Mouse (Mus musculus): ENCODE results near the gene Frmd5.
"Not testable (repeated sequence)": the region's sequence is repeated elsewhere in the genome, so short reads cannot be mapped to it uniquely, and the experiment has no call there.

Frmd5 gene

DNA sequence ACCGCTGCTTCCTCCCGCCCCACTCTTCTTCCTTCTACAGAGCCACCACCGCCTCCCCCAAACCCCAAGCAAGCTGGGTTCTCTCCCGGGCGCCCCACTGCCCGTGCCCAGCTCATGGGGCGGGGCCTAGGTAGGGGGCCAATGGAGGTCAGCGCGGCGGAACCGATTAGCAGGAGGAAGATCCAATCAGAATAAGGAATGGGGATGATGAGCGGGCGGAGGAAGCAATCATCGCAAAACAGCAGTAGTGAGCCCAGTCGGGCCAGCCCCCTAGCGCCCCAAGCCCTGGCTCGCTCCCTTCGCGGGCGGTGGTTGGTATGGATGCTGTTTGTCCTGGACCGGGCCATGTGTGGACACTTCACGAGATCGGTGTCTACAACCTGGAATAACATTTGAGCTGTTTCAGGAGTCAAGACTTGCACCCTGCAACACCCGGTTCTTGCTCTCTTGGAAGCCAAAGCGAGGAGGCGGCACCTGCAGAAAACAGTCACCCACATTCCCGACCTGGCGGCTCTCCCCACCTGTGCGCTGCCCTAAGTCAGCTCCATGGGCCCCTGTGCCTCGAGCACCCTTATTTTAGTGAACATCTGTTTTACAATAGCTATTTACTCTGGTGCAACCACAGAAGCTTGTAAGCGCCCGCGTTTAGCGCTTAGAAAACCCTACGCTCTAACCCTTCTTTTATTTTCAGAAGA, at the start of gene Frmd5:
Frmd5 (minus strand) TSS at position 129 of the 695 bp plus-strand sequence.
- DNase-seq = peak; percentile 70 to 78

DNA sequence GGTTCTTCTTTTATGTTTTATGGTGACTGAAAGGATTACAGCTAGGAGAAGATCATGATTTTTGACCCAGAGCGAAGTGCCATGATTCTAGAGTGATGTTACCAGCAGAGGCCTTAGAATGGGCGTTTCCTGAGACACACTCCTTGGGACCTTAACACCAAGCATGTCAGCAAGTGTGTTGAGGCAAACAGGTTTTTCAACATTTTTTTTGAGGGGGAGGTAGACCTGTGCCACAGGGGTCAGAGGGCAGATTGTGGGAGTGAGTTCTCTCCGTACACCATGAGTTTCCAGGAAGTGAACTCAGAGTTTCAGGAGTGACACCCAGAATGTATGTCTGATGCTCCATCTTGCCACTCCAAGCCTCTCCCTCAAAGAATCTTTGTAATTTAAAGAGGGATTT, 47.1 kb upstream of the Frmd5 start:
- no peak for DNase-seq

DNA sequence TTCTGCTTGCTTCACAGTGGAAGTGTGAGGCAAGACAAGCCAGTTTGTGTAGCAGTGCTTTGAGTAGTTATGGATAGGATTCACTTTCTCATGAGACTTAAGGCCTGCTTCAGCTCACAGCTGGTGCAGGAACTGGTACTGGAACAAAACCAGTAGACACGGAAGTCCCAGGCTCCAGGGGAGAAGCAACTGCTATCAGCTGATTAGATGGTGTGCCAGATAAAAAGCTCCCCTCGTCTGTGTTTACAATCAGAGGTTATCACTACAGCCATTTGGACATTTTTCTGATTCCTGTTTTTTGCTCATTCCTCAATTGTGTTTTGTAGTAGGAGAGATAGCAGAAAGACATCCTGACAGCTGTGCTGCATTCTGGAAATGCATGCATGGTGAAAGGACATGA, 45.2 kb upstream of the Frmd5 start:
- no peak for DNase-seq

GRCm38 (mm10) chr2:121846050-121846449, 39.2 kb upstream of the Frmd5 start:
- DNase-seq = no peak

DNA sequence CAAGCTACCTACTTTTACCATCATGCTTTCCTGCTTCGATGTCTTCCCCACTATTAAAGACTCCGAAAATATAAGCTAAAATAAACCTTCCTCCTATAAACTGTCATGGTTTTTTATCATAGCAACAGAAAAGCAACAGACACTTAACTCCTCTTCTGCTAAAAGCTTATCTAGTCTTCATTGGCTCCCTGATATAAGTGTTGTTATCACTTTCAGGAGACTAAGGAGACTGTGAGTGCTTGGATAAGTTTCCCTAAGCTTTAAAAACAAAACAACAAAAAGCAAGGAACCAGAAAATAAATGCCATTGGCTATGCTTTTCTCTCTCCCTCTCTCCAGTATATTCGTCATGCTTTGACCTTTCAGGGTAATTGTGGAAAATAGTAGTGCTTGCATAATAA, 35.4 kb upstream of the Frmd5 start:
- DNase-seq = no peak

GRCm38 (mm10) chr2:121841453-121841852, 34.6 kb upstream of the Frmd5 start:
- no peak for DNase-seq

DNA sequence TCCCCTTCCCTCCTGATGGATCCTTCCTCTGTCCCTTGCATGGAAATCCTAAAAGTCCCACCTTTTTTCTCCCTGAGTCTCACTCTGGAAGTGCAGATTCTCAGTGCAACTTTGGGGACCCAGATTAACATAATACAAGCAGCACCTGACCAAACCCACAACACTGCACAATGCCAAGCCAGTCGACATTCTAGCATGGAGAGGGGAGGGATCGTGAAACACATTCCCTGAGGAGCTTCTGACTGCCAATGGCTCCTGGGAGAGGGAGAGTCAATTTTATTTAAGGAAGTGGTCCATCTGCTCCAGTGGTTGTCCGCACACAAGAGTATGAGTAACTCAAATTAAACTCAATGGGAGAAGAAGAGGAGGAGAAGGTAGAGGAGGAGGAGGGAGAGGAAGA, 28.0 kb upstream of the Frmd5 start:
- DNase-seq = no peak

DNA sequence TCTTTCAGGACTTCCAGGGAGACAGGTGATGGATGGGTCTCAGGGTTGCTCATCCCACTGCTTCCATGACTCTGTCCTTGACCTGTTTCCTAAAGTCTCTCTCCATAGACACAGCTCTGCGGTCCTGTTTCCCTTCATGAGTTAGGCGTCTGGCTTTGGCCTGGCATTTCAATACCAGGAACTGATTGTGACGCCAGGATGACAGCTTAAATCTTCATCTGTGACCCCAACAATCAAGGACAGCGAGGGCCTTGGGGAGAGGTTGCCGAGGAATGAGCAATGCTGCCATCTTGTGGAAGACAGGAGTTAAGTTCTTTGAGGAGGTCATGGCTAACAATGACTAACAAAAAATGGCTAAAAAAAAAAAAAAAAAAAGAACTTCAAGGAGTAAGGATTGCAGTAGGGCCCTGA, 25.6 kb upstream of the Frmd5 start:
- DNase-seq = peak in 1 of 2 experiments; percentile 13

GRCm38 (mm10) chr2:121828411-121828810, 21.5 kb upstream of the Frmd5 start:
- DNase-seq = no peak

DNA sequence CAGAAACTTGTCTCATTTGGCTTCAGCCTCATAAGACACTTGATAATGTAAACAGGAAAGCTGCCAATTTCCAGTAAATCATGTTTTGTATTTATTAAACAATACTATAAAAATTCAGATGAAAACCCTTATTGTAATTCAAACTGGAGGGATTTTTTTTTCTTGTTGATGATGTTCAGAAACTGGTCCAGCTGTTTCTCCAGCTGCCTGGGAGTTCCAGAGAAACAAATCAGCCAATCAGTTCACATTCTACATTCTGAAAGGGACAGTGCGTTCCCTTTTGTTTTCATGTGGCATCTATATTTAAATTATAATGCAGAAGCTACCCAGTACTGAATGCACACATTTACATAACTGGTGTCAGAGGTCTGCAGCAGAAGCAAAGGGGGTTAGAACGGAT, 19.3 kb upstream of the Frmd5 start:
- DNase-seq = no peak

GRCm38 (mm10) chr2:121824653-121825052, 17.8 kb upstream of the Frmd5 start:
- DNase-seq = no peak

- DNase-seq = no peak
These were observed 14.9 kb upstream of the Frmd5 start for GRCm38 (mm10) chr2:121821787-121822186.

DNA sequence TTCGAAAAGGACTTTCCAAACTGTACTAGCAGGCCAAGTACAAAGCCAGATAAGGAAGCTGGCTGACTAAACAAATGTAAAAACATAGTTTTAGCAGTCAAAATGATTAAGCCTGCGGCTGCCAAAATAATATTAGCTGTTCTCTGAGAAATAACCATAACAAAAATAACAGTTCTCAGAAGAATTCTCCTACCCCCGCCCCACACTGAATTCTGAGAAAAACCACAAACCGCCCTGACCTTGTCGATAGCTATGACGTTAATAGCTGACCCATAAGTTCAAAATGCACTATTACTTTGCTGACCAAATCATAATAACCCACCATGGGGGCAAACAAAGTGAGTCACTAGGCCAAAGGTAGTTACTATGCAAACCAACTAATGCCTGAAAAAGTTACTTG, 4.0 kb upstream of the Frmd5 start:
- not testable (repeated sequence) for DNase-seq

DNA sequence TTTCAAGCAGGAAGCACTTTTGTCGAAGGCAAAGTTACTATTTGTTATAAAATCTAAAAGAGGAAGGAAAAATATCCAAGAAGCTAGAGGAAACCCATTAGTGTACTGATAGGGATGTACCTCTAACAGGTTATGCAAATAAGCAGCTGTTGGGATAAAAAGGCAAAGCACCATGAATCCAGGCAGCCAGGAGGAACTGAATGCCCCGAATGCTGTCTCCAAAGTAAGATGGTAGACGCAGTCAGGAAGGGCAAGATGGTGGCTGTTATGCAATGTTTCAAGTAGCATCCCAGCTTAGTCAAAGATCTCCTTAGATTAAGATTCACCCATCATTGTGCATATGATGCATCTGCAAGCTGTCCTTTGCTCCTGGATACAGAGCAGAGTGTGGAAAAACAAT, 2.2 kb upstream of the Frmd5 start:
- DNase-seq = no peak

- DNase-seq = peak in 1 of 2 experiments; percentile 10
These were observed 530 bp downstream of the Frmd5 start for GRCm38 (mm10) chr2:121806171-121806943.

- no peak for DNase-seq
These were observed 7.8 kb downstream of the Frmd5 start for GRCm38 (mm10) chr2:121799051-121799450.

DNA sequence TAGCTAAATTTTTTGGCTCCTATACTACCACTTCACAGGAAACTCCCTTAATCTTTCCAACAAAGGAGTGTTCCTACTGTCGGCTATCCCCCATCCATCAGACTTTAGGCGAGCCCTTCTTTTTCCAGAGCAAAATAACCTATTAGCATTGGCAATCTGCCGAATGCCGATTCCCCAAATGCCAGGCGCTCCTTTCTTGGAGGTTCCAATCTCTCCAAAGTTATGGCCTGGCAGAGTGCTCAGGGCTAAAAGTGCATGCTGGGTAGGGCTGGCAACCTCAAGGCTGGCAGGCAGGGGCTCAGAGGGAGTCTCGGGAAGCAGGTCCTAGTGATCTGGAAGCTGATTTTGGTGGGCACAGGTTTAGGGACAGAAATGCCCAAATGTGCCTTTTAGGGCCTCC, 10.9 kb downstream of the Frmd5 start:
- DNase-seq = no peak

DNA sequence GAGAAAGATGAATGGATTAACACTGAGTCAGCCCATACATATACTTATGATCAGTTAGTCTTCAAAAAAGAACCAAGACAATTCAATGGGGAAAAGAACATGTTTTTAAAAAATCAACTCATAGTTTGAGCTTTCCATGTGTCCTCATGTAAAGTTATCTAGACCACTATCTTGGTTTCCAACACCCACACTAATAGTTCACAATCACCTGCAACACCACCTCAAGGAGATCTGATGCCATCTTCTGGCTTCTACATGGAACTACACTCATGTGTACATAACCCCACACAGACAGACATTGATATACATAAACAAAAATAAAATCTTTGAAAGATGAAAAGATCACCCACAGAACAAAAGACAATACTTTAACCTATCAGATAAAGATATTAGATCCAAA, 17.1 kb downstream of the Frmd5 start:
- DNase-seq = no peak

- no peak for DNase-seq
These were observed 18.5 kb downstream of the Frmd5 start for GRCm38 (mm10) chr2:121788415-121788814.

- DNase-seq = peak; percentile 7 to 17
These were observed 19.1 kb downstream of the Frmd5 start for GRCm38 (mm10) chr2:121787767-121788166.

- DNase-seq = no peak
These were observed 19.6 kb downstream of the Frmd5 start for GRCm38 (mm10) chr2:121787271-121787670.

DNA sequence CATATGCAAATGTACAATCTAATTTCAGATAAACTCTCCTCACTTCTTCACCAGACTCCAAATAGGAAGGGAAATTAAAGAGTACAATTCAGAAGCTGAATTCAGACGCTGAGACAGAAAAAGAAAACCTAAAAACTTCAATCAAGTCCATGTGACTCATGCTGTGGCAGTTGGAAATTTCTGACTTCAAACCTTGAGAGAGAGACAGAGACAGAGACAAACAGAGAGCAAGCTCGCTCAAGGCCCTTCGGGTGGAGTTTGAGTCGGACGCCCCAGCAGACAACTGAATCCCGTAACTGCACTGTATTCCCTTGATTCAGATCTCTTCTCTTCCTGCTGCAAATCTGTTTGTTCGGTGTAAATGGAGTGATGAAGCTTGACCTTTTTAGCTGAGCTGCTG, 30.7 kb downstream of the Frmd5 start:
- DNase-seq = no peak

- no peak for DNase-seq
These were observed 42.0 kb downstream of the Frmd5 start for GRCm38 (mm10) chr2:121764851-121765250.

GRCm38 (mm10) chr2:121761861-121762260, 45.0 kb downstream of the Frmd5 start:
- DNase-seq = no peak

Measured in spleen, adult 18-20 months (tissue).